Mouse (Mus musculus): Measurements from ENCODE around the gene Daw1. TPM values are rescaled to one million over a fixed set of nuclear protein-coding genes. Genes with fewer than 3 reads are reported as not detected.

Gene Daw1
- polyA plus RNA-seq, 1 experiment from 2014 or later = 1.4 TPM

DNA sequence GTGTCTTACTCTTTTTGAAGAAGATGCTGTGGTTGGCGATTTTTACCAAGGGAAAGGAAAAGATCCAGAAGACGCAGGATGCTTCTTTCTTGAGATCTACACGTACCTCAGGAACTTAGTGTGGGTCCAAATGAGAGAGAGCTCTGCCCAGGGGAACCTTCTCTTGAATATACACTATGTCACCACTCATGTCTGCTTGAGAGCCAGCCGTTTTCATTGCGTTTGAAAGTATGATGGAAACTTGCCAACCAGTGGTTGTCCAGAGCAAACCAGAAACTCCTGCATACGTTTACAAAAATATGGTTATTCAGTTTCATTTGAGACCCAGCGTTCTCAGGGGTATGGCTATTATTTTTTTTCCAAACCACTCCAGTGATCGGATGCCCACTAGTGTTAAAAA is 18.0 kb upstream of the Daw1 start:
- ATAC-seq (ENCODE audit: low FRiP score) = no peak
- Histone ChIP-seq H3K27me3 (replicated peaks) (no peaks in the 10 kb centered on the region), H3K4me3 (replicated peaks) (no peak overlapping the region), H3K4me2 (no peak overlapping the region), H3K9ac (replicated peaks) (no peak overlapping the region), H3K4me1 (no peaks in the 10 kb centered on the region), H3K9me3 (replicated peaks) (no peaks in the 10 kb centered on the region), H3K27ac (replicated peaks) (no peak overlapping the region), H3K36me3 (no peaks in the 10 kb centered on the region)
- 86% methylated on average over 8 of the region's 8 CpGs for WGBS

DNA sequence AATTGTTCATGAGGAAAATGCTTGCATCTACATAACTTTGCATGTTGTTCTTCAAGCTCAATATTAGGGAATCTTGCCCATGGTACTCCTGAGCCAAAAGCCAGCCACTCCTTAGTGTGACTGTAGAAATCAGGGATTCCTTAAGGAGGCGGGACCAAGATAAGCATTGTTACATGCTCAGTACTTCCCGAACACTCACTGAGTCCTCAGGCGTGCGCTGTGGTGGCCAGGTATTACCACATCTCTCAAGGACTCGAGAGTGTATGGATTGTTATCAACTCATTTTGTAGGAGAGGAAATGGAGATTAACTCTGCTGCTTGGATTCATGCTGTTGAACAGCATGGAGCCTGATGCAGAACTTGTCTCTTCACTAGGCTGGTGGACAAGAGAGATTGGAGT is 17.5 kb upstream of the Daw1 start:
- 88% methylated on average over 5 of the region's 5 CpGs for WGBS
- no peak for ATAC-seq (ENCODE audit: low FRiP score)
- Histone ChIP-seq H3K4me2 (no peak overlapping the region), H3K9ac (replicated peaks) (no peak overlapping the region), H3K4me3 (replicated peaks) (no peak overlapping the region), H3K9me3 (replicated peaks) (no peaks in the 10 kb centered on the region), H3K27ac (replicated peaks) (no peak overlapping the region), H3K27me3 (replicated peaks) (no peaks in the 10 kb centered on the region), H3K36me3 (no peaks in the 10 kb centered on the region), H3K4me1 (no peaks in the 10 kb centered on the region)

DNA sequence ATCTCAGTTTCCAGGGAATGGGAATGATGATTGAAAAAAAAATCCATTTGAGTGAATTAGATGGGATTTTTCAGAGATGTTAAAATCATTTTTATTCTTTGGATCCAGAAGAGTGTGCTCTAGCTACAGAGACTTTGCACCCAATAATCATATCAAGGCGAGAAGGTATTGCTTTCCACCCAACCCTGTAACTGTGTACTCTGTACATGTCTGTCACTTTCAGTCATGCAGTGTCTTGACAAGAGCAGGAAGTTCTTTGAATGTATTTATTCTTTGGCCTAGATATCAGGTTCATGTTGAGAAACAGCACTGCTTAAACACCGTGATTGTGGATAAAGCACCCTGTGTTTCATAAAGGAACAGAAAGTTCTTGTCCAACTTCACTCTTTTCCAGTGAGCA is 13.0 kb upstream of the Daw1 start:
- ATAC-seq (ENCODE audit: low FRiP score) = no peak
- H3K4me3 ChIP-seq (replicated peaks) = no peak overlapping the region
- 96% methylated on average over 2 of the region's 2 CpGs for WGBS
- H3K27me3 ChIP-seq (replicated peaks) = no peaks in the 10 kb centered on the region
- H3K9ac ChIP-seq (replicated peaks) = no peak overlapping the region
- H3K9me3 ChIP-seq (replicated peaks) = no peaks in the 10 kb centered on the region
- no peaks in the 10 kb centered on the region for H3K4me1 ChIP-seq
- H3K4me2 ChIP-seq = no peak overlapping the region
- H3K27ac ChIP-seq (replicated peaks) = no peak overlapping the region
- H3K36me3 ChIP-seq = no peaks in the 10 kb centered on the region

DNA sequence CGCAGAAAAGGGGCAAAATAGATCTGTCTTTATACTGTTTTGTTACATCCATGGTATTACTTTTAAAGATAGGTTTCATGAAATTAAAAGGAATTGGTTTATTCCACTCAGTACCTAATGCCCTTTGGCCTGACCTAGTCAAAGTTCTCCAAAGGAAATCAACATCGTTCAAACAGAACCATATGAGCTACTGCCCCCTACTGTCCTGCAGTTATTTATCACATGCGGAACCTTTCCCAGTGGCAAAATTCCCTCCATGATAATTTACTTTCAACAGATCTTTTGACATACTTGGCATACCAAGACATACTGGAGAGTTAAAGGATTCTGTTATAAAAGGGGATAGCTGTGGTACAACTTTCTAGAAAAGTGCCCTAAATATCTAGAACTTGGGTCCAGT is 9.3 kb upstream of the Daw1 start:
- no peaks in the 10 kb centered on the region for H3K27me3 ChIP-seq (replicated peaks)
- H3K36me3 ChIP-seq = no peaks in the 10 kb centered on the region
- H3K4me3 ChIP-seq (replicated peaks) = no peak overlapping the region
- no peak overlapping the region for H3K9ac ChIP-seq (replicated peaks)
- H3K4me2 ChIP-seq = no peak overlapping the region
- WGBS = 78% methylated on average over 3 of the region's 3 CpGs
- no peaks in the 10 kb centered on the region for H3K9me3 ChIP-seq (replicated peaks)
- ATAC-seq (ENCODE audit: low FRiP score) = no peak
- H3K4me1 ChIP-seq = no peaks in the 10 kb centered on the region
- H3K27ac ChIP-seq (replicated peaks) = no peak overlapping the region

DNA sequence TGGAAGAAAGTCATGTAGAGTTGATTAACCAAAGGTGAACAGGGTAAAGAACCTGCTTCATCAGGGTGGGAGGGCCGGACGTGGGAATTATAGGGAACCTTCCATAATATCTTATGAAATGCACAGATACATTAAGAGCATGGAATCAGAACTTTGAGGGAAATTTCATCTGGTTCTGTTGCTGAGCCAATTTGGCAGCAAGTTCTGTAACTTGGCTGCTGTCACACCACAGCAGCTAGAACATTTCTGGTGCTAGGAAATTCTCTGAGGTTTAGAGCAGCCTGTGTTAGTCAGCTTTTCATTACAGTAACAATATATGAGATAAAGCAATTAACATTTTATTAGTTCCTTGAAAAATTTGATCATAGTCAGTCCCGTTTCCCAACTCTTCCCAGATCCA is 6.6 kb upstream of the Daw1 start:
- H3K27ac ChIP-seq (replicated peaks) = no peak overlapping the region
- WGBS = 83% methylated on average over 3 of the region's 3 CpGs
- no peaks in the 10 kb centered on the region for H3K27me3 ChIP-seq (replicated peaks)
- ATAC-seq (ENCODE audit: low FRiP score) = no peak
- H3K9me3 ChIP-seq (replicated peaks) = no peaks in the 10 kb centered on the region
- no peak overlapping the region for H3K4me2 ChIP-seq
- H3K4me1 ChIP-seq = no peaks in the 10 kb centered on the region
- H3K36me3 ChIP-seq = no peaks in the 10 kb centered on the region
- no peak overlapping the region for H3K4me3 ChIP-seq (replicated peaks)
- H3K9ac ChIP-seq (replicated peaks) = no peak overlapping the region

DNA sequence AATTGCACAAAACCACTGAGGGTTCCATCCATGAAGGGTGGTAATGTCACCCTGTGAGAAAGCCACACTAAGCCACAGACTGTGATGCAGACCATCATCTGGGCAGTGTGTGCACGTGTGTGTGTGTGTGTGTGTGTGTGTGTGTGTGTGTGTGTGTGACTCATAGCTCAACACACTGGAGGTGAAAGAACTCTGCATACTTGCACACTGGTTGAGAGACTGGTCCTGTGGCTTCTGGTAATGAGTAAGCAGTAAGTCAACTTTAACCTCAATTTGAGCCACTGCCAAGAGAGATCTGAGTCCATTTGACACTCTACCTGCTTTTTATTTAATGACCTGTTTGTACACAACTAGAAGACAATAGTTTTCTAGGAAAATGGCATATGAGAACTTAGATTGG is 2.7 kb upstream of the Daw1 start:
- no peak overlapping the region for H3K27ac ChIP-seq (replicated peaks)
- H3K4me2 ChIP-seq = no peak overlapping the region
- 75% methylated on average over 1 of the region's 1 CpGs for WGBS
- no peak overlapping the region for H3K9ac ChIP-seq (replicated peaks)
- no peaks in the 10 kb centered on the region for H3K36me3 ChIP-seq
- H3K4me1 ChIP-seq = peaks cover 6% of the 10 kb centered on the region
- no peaks in the 10 kb centered on the region for H3K27me3 ChIP-seq (replicated peaks)
- H3K4me3 ChIP-seq (replicated peaks) = no peak overlapping the region
- no peak for ATAC-seq (ENCODE audit: low FRiP score)
- no peaks in the 10 kb centered on the region for H3K9me3 ChIP-seq (replicated peaks)

DNA sequence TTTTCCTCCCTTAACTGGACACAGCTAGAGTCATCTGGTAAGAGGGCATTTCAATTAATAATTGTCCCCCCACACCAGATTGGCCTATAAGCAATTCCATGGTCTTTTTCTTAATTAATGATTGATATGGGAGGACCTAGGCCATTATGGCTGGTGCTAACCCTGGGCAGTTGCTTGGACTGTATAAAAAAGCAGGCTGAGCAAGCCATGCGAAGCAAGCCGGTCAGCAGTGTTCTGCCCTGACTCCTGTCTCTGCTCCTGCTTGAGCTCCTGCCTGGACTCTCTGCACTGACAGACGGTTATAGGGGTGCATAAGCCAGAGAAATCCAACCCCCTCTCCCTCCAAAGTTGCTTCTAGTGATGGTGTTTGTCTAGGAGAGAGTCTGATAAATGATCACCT is 2.1 kb downstream of the Daw1 start:
- WGBS = 77% methylated on average over 3 of the region's 3 CpGs
- Histone ChIP-seq H3K27me3 (replicated peaks) (no peaks in the 10 kb centered on the region), H3K9ac (replicated peaks) (no peak overlapping the region), H3K36me3 (no peaks in the 10 kb centered on the region), H3K27ac (replicated peaks) (no peak overlapping the region), H3K4me3 (replicated peaks) (no peak overlapping the region), H3K9me3 (replicated peaks) (no peaks in the 10 kb centered on the region), H3K4me1 (peaks cover 6% of the 10 kb centered on the region), H3K4me2 (no peak overlapping the region)
- ATAC-seq (ENCODE audit: low FRiP score) = no peak

DNA sequence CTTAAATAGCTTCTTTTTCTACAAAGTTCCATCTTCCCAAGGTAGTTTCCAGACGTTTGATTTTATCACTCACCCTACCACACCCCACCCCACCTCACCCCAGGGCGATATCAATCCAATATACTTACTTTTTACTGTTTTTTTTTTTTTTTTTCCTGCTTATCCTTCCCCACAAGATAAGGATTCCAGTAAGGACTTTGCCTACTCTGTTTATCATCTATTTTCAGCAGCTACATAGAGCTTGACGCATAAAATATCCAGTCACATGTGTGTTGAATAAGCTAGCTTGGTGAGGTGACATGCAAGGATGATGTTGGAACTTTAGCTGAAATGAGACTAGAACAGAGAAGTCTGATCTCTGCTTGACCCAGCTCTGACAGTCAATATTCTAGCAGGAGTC is 4.5 kb downstream of the Daw1 start:
- WGBS = 87% methylated on average over 3 of the region's 3 CpGs
- no peak overlapping the region for H3K27ac ChIP-seq (replicated peaks)
- H3K4me1 ChIP-seq = peaks cover 6% of the 10 kb centered on the region
- H3K9ac ChIP-seq (replicated peaks) = no peak overlapping the region
- ATAC-seq (ENCODE audit: low FRiP score) = no peak
- H3K27me3 ChIP-seq (replicated peaks) = no peaks in the 10 kb centered on the region
- no peak overlapping the region for H3K4me2 ChIP-seq
- H3K36me3 ChIP-seq = no peaks in the 10 kb centered on the region
- H3K4me3 ChIP-seq (replicated peaks) = no peak overlapping the region
- H3K9me3 ChIP-seq (replicated peaks) = no peaks in the 10 kb centered on the region

DNA sequence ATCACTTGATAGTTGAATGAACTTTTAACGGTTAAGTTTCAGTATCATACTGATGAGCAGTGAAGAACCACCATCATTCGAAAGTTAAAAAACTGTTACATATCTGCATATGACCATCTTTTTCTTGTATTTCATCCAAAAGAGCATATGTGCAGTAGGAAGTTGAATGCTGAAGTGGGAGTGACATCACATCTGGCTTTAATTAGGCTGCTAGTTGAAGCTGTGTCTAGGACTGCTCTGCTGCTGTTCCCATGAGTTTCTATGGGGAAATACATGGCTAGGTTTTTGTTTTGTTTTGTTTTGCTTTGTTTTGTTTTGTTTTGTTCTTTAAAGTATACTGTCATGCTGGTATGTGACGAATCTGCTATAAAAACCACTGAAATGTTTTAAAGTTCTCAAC is 9.6 kb downstream of the Daw1 start:
- Histone ChIP-seq H3K27ac (replicated peaks) (no peak overlapping the region), H3K4me2 (no peak overlapping the region), H3K36me3 (no peaks in the 10 kb centered on the region), H3K4me1 (no peaks in the 10 kb centered on the region), H3K9me3 (replicated peaks) (no peaks in the 10 kb centered on the region), H3K27me3 (replicated peaks) (no peaks in the 10 kb centered on the region), H3K9ac (replicated peaks) (no peak overlapping the region), H3K4me3 (replicated peaks) (no peak overlapping the region)
- no peak for ATAC-seq (ENCODE audit: low FRiP score)
- 92% methylated on average over 3 of the region's 3 CpGs for WGBS

DNA sequence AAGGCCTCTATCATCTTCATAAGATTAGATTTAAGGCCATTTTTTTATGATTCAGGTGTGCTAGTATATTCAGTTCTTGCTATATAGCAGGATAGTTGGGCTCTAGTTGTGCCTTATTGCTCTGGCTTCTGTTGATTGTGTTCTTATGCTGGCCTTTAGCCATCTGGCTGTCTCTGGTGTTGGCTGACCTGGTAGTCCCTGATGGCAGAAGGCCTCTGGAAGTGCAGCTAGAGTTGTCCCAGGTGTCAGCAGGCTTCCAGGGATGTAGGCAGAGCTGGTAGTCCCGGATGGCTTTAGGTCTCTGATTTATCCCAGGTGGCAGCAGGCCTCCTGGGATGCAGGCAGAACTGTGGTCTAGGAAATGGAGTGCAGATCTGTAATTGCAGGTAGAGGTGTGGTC is 16.4 kb downstream of the Daw1 start:
- H3K4me1 ChIP-seq = no peaks in the 10 kb centered on the region
- H3K9me3 ChIP-seq (replicated peaks) = no peaks in the 10 kb centered on the region
- 93% methylated on average over 1 of the region's 1 CpGs for WGBS
- ATAC-seq (ENCODE audit: low FRiP score) = no peak
- H3K27me3 ChIP-seq (replicated peaks) = no peaks in the 10 kb centered on the region
- no peak overlapping the region for H3K27ac ChIP-seq (replicated peaks)
- H3K4me2 ChIP-seq = no peak overlapping the region
- H3K9ac ChIP-seq (replicated peaks) = no peak overlapping the region
- no peak overlapping the region for H3K4me3 ChIP-seq (replicated peaks)
- no peaks in the 10 kb centered on the region for H3K36me3 ChIP-seq

DNA sequence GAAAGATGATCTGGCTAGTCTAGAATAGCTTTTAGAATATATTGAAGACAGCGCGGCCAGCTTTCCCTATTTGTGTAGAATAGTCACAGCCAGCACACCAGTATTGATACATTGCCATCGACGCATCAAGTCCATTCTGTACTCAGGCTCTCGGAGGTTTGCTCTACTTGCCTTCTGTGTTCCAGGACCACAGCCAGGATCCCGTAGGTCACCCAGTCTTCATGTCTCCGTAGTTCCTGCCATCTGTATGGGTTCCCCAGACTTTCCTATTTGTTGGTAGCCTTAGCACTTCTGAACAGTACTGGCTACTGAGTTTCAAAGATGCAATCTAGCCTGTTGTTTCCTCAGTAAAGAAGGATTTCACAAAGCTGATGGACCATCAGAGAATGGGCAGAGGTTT is 20.0 kb downstream of the Daw1 start:
- Histone ChIP-seq H3K9ac (replicated peaks) (no peak overlapping the region), H3K36me3 (no peaks in the 10 kb centered on the region), H3K9me3 (replicated peaks) (no peaks in the 10 kb centered on the region), H3K27me3 (replicated peaks) (no peaks in the 10 kb centered on the region), H3K27ac (replicated peaks) (no peak overlapping the region), H3K4me1 (no peaks in the 10 kb centered on the region), H3K4me3 (replicated peaks) (no peak overlapping the region), H3K4me2 (no peak overlapping the region)
- 94% methylated on average over 7 of the region's 7 CpGs for WGBS
- no peak for ATAC-seq (ENCODE audit: low FRiP score)

DNA sequence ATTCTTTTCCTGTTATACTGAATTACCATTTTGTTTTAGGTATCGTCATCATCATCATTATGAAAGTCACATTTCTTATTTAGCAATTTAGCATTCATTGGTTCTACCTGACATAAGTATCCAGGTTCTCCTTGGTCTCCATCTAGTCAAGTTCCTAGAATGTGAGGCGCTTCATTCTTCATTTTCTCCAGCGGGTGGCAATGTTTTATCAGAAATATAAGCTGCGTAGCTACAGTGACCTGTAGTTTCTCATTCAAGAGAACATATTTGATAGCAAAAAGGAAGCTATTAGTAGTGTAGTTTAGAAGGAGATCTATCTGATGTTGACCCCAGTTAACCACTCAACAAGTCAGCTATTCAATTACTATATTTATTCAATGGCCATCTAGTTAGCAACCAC is 21.9 kb downstream of the Daw1 start:
- WGBS = 80% methylated on average over 4 of the region's 4 CpGs
- no peak overlapping the region for H3K27ac ChIP-seq (replicated peaks)
- ATAC-seq (ENCODE audit: low FRiP score) = no peak

DNA sequence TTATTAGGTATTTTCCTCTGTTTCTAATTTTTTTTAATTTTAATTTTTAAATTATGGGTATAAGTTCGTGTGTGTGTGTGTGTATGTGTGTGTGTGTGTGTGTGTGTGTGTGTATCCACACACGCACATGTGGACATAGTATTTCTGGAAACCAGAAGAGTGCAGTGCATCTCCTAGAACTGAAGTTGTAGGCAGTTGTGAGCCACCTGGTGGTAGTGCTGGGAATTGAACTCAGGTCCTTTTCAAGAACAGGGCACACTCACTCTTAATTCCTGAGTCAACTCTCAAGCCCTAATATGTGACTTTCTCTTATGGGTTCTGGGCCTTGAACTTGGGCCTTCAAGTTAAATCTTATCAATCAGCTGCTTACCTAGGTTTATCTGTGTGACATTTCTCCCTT is 27.6 kb downstream of the Daw1 start:
- no peaks in the 10 kb centered on the region for H3K4me1 ChIP-seq
- H3K9ac ChIP-seq (replicated peaks) = no peak overlapping the region
- WGBS = 59% methylated on average over 2 of the region's 2 CpGs
- no peaks in the 10 kb centered on the region for H3K9me3 ChIP-seq (replicated peaks)
- no peak overlapping the region for H3K27ac ChIP-seq (replicated peaks)
- no peak overlapping the region for H3K4me3 ChIP-seq (replicated peaks)
- no peak for ATAC-seq (ENCODE audit: low FRiP score)
- H3K27me3 ChIP-seq (replicated peaks) = no peaks in the 10 kb centered on the region
- no peak overlapping the region for H3K4me2 ChIP-seq
- H3K36me3 ChIP-seq = no peaks in the 10 kb centered on the region

More for the DNA sequence above, 21.9 kb downstream of the Daw1 start:
- Histone ChIP-seq H3K9ac (replicated peaks) (no peak overlapping the region), H3K4me2 (no peak overlapping the region), H3K9me3 (replicated peaks) (no peaks in the 10 kb centered on the region), H3K27me3 (replicated peaks) (no peaks in the 10 kb centered on the region), H3K4me1 (no peaks in the 10 kb centered on the region), H3K36me3 (no peaks in the 10 kb centered on the region), H3K4me3 (replicated peaks) (no peak overlapping the region)
